Mouse (Mus musculus) retina, postnatal 7 days (tissue): ENCODE data around the gene Rhox3e.
"Not testable (repeated sequence)": the region's sequence is repeated elsewhere in the genome, so short reads cannot be mapped to it uniquely, and the experiment has no call there.

Source experiments
- DNase-seq: peaks from one replicate; pipeline ENCODE4 v3.0.0-alpha.2; 2012; ENCODE audit warnings: low read depth, low spot score

Gene Rhox3e

GRCm38 (mm10) chrX:37541719-37542118 lies at the start of gene Rhox3e:
Gene Rhox3e, plus strand, starts transcription at chrX:37542019.
- DNase-seq, result not testable (repeated sequence)

GRCm38 (mm10) chrX:37514059-37514458 lies 27.8 kb upstream of the Rhox3e start, which contains the start of gene Rhox4d:
Gene Rhox4d, plus strand, starts transcription at chrX:37514359.
- DNase-seq, result not testable (repeated sequence)

DNA sequence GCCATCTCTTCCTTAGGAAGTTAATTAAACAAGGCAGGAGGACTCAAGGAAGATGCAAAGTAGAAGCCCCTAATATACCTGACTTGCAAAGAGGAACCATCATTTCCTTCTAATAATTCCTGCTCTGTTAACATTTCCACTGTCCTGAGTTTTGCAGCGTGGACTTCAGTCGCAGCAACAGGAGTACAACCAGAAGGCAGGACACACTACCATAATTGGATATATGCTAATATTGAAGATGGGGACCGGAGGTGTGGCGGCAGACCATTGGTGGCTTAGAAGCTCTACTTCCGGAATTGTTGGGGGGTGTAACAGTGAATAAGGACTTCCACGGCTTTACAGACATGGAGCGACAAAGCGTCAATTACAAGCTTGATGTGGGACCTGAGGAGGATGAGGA lies 11.7 kb upstream of the Rhox3e start, which contains the start of gene Rhox2e:
Gene Rhox2e, plus strand, starts transcription at position 301 of the 400 bp plus-strand sequence.
- DNase-seq, result not testable (repeated sequence)

DNA sequence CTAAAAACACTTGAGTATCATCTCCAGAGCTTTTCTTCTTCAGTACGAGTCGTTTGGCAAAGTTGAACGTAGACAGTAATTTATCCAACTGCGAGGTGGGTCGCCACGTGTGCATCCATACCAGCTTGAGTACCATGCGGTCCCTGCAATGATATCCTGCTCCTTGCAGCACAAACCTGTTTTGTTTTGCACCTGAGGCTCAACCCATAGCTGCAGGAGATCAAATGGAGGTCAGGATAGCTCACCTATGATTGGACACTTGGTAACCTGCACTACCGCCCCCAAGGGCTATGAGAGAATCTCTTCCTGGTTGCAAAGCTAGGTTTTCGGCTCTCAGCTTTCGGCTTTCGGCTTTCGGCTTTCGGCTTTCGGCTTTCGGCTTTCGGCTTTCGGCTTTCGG lies 15.3 kb downstream of the Rhox3e start, which contains the start of gene Rhox4e:
Gene Rhox4e, plus strand, starts transcription at position 301 of the 400 bp plus-strand sequence.
- not testable (repeated sequence) for DNase-seq

DNA sequence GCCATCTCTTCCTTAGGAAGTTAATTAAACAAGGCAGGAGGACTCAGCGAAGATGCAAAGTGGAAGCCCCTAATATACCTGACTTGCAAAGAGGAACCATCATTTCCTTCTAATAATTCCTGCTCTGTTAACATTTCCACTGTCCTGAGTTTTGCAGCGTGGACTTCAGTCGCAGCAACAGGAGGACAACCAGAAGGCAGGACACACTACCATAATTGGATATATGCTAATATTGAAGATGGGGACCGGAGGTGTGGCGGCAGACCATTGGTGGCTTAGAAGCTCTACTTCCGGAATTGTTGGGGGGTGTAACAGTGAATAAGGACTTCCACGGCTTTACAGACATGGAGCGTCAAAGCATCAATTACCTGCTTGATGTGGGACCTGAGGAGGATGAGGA lies 29.3 kb downstream of the Rhox3e start, which contains the start of gene Rhox2f:
Gene Rhox2f, plus strand, starts transcription at position 301 of the 400 bp plus-strand sequence.
- not testable (repeated sequence) for DNase-seq

DNA sequence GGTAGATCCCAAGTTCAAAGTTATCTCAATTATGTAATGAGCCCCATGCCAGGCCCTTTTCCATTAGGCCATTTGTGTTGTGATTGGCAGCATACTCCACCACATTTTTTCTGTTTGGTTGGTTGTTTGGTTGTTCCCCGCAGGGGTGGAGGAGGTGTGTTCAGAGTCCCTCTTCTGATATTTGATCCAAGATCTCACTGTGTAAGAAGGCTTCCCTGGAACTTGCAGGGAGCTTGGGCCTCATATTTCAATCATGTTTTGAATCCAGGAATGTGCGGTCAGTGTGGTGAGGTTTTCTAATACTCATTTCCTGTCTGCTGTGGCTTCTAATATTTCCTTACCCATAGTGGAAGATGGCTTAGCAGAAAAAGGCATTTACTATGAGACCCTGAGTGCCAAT lies 30.8 kb downstream of the Rhox3e start:
- not testable (repeated sequence) for DNase-seq

- not testable (repeated sequence) for DNase-seq
Measured at GRCm38 (mm10) chrX:37580692-37581091, 38.9 kb downstream of the Rhox3e start, which contains the start of gene Rhox3f. Gene Rhox3f, plus strand, starts transcription at chrX:37580992.
